Mouse (Mus musculus): ENCODE data around the gene Vmn2r85. TPM values are rescaled to one million over a fixed set of nuclear protein-coding genes. Genes with fewer than 3 reads are reported as not detected.
"Not testable (repeated sequence)": the region's sequence is repeated elsewhere in the genome, so short reads cannot be mapped to it uniquely, and the experiment has no call there.

The Vmn2r85 gene
- total RNA-seq (2021) = under 1 TPM; 0.28 to 0.37 TPM
- long read RNA-seq = 0 reads

- not testable (repeated sequence) for DNase-seq (ENCODE audit: low spot score in 2 of 2)
These were observed at the start of gene Vmn2r85 for GRCm38 (mm10) chr10:130429603-130430002. Gene Vmn2r85, minus strand, starts transcription at chr10:130429703.

- peak in 1 of 2 experiments; percentile 13 for DNase-seq (ENCODE audit: low spot score in 2 of 2)
These were observed 40.8 kb upstream of the Vmn2r85 start for GRCm38 (mm10) chr10:130470311-130470760.

GRCm38 (mm10) chr10:130455950-130456349 is 26.4 kb upstream of the Vmn2r85 start, which contains the start of gene Vmn2r86:
Gene Vmn2r86, minus strand, starts transcription at chr10:130456050.
- DNase-seq (ENCODE audit: low spot score in 2 of 2) = not testable (repeated sequence)

DNA sequence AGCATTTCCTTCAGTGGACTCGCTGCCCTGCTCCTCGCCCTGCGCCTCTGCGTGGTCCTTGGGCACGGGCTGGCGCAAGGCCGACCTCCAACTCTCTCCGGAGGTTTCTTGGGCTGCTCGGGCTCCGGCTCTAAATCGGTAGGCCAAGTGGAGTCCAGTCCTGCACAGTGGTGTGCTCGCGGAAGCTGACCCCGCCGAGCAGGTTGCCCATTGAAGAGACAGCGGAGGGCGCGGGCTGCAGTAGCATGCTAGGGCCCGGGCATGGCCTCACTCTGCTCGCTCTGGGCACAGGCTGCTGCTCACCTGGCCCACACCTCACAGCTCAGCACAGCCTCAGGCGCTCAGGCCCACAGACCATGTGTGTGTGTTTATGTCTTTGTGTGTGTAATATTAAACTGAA is 15.3 kb upstream of the Vmn2r85 start:
- DNase-seq (ENCODE audit: low spot score in 2 of 2) = no peak

DNA sequence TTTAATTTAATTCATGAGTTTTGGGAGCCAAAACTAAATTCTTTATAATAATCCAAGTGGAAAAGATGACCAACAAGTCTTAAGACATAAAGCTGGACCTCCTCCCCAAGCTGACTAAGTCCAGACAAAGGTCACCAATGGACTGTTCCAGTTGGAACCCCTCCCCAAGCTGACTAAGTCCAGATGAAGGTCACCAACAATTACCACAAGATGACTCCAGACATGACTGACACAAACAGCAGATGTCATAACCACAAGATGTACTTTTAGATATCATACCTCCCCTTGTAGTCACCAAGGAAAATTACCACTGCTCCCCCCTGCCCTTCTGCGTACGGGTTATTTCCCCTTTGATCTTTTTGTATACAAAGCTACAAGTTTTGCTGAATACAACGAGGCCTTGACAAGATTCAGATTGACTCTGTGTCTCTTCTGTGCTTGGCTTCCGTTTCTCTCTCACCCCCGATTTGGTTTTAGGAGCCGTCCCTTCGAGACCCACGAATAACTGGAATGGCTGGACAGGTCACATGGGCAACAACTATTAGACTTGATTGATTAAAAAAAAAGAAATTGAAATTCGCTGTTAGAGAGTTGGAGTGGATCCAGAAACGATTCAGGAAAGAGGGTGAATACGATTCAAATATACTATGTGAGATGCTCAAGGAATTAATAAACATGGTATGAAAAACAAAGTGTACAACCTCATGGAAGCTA is 4.8 kb upstream of the Vmn2r85 start:
- DNase-seq (ENCODE audit: low spot score in 2 of 2) = not testable (repeated sequence)

DNA sequence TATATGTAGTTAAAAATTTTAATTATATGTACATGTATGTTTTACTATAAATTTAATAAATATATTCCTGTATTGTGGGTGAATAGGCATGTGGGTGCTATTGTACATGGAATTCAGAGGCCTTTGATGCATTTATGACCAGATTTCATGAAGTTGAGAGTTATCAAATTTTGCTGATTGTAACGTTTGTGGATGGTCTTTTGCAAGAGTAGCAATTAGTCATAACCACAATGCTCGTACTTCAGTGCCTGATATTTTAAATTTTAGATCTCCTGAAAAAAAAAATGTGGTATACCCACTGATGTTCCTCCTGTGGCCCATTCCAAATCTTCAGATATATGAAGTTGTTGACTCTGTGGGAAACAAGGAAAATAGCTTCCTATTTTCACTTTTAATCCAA is 7.1 kb downstream of the Vmn2r85 start:
- DNase-seq (ENCODE audit: low spot score in 2 of 2) = not testable (repeated sequence)

- DNase-seq (ENCODE audit: low spot score in 2 of 2) = no peak
These were observed 9.1 kb downstream of the Vmn2r85 start for GRCm38 (mm10) chr10:130420401-130420800.

DNA sequence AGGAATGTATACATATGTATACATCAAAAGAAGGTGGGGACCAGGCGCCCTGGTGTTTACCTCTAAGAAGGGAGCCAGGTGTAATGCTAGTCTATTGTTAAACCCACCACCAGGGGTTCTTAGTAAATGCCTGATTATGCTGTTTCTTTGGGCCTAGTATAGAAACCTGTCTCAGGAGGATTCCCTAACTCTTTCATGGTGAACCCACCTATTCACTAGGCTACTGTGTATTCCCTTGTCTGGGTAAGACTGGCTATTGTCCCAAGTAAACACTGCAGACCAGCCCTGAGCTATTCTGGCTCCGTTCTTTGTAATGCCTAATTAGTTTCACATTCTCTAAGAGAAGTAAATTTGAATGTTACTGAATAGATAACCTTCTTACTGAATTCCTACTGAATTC is 9.5 kb downstream of the Vmn2r85 start:
- DNase-seq (ENCODE audit: low spot score in 2 of 2) = not testable (repeated sequence)

DNA sequence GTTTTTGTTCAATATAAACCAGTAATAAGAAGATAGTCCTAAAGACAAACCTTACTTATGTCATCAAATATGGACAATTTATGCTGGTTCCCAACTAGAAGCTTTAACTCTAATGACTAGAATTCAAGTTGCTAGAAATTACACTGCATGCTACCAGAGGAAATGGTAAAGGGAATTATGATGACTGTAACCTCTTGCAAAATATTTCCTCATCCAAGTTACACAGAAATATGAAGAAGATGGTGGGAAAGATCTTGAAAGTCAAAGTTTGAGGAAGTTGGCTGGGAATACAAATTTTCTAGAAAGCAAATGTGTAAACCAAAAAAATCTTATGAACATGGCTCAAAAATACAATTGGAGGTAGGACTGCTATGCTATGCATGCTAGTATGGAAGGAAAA is 13.2 kb downstream of the Vmn2r85 start:
- DNase-seq (ENCODE audit: low spot score in 2 of 2) = not testable (repeated sequence)

GRCm38 (mm10) chr10:130412167-130412698 is 17.3 kb downstream of the Vmn2r85 start:
- not testable (repeated sequence) for DNase-seq (ENCODE audit: low spot score in 2 of 2)

DNA sequence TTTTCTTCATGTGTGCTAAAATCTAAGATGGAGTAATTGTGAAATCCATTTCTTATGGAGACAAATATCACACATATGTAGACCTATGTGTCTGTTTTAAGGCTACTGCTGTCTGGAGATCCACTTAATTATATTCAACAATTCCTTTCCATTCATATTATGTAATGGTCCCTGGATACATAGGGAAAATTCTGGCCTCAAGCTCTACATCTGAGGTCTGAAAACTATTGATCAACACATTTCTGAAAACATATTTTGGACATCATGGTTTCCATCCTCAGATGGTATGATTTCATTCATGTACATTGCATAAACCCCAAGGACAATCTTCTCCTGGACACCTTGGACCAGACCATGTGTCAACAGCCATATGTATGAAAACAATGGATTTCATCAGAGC is 35.3 kb downstream of the Vmn2r85 start, which contains the start of gene Vmn2r84:
Gene Vmn2r84 (minus strand): TSS at position 101 of the 400 bp plus-strand sequence.
- DNase-seq (ENCODE audit: low spot score in 2 of 2) = no peak

- no peak for DNase-seq (ENCODE audit: low spot score in 2 of 2)
These were observed 54.4 kb downstream of the Vmn2r85 start for GRCm38 (mm10) chr10:130375145-130375544.

- DNase-seq (ENCODE audit: low spot score in 2 of 2) = no peak
These were observed 56.9 kb downstream of the Vmn2r85 start for GRCm38 (mm10) chr10:130372491-130373173.

DNA sequence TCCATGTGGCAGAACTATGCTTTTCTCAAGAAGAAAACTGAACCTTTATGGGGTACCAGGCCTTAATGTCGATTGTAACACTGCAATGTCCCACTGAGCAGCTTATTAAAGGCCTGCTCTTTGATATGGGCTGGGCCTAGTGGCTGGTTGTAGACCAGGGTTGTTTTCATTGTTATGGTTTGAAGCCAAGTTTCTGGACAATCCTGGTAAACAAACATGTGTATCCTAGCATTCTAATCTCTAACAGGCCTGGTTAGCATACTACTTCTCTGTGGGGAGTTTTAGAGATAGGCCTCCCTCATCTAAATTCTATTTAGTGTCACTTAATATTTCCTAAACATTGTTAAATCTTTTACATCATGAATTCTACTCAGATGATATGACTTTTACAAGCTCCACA is 57.9 kb downstream of the Vmn2r85 start:
- no peak for DNase-seq (ENCODE audit: low spot score in 2 of 2)

DNA sequence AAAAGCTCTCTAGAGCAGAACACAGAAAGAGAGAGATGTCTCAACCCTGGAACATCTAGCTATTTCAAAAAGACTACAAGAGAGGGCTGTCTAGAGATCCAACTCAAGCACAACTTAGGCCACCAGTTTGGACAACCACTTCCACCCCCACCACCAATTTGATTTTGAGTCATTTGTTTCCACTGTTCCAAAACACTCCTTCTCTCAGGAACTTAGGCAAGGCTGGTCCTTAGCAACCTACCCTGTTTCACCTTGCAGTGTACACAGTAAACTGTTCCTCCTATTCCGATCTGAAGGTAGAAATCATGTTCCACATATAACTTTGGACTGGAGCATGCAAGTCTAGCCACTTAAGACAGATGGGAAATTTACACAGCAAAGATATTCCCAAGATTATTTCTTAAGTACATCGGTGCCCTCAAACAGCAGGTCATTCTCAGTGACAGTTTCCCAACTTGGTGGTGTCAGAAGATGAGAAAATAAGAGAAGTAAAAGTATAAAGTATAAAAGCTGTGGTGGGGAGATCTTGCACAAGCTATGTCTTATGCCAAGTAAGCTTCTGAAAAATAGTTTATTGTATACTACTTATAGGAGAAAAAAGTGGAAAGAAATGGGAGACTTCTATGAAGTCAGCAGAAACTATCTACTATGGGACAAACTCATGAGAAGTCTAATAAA is 59.4 kb downstream of the Vmn2r85 start:
- no peak for DNase-seq (ENCODE audit: low spot score in 2 of 2)

GRCm38 (mm10) chr10:130368384-130368783 is 61.1 kb downstream of the Vmn2r85 start:
- DNase-seq (ENCODE audit: low spot score in 2 of 2) = no peak

- no peak for DNase-seq (ENCODE audit: low spot score in 2 of 2)
These were observed 64.7 kb downstream of the Vmn2r85 start for GRCm38 (mm10) chr10:130364766-130365165.
